Mouse (Mus musculus) splenic B cell, adult 2 months (primary cell): ENCODE data around the gene 4933428G20Rik.

Experiments used
- DNase-seq: peaks from one replicate; pipeline ENCODE4 v3.0.0-alpha.2; 2011; ENCODE audit warnings: low read depth, low spot score
- H3K27me3 ChIP-seq: 2 replicates; pipeline ENCODE4 v1.6.1; 2012; ENCODE audit warnings: mild to moderate bottlenecking, low read length, moderate library complexity, mixed read lengths; ENCODE audit not compliant: control insufficient read depth, poor library complexity, insufficient read depth, severe bottlenecking
- H3K36me3 ChIP-seq: 2 replicates; pipeline ENCODE4 v1.6.1; 2012; ENCODE audit warnings: mild to moderate bottlenecking, low read length, moderate library complexity, mixed read lengths; ENCODE audit not compliant: control insufficient read depth, poor library complexity, insufficient read depth, severe bottlenecking

Gene 4933428G20Rik

GRCm38 (mm10) chr11:97499865-97500719, at the start of gene 4933428G20Rik:
4933428G20Rik (minus strand) TSS chr11:97500340.
- DNase-seq = no peak
- no peaks in the 10 kb centered on the region for H3K36me3 ChIP-seq
- H3K27me3 ChIP-seq = no peaks in the 10 kb centered on the region

- no peak for DNase-seq
Observed at GRCm38 (mm10) chr11:97548757-97549156, 48.6 kb upstream of the 4933428G20Rik start.

GRCm38 (mm10) chr11:97547957-97548706, 48.0 kb upstream of the 4933428G20Rik start:
- Histone ChIP-seq H3K36me3 (no peaks in the 10 kb centered on the region), H3K27me3 (no peaks in the 10 kb centered on the region)
- DNase-seq = no peak

More at GRCm38 (mm10) chr11:97548757-97549156, 48.6 kb upstream of the 4933428G20Rik start:
- no peaks in the 10 kb centered on the region for H3K27me3 ChIP-seq
- H3K36me3 ChIP-seq = no peaks in the 10 kb centered on the region

GRCm38 (mm10) chr11:97546804-97547411, 46.8 kb upstream of the 4933428G20Rik start:
- H3K27me3 ChIP-seq = no peaks in the 10 kb centered on the region
- H3K36me3 ChIP-seq = no peaks in the 10 kb centered on the region
- no peak for DNase-seq

- Histone ChIP-seq H3K36me3 (no peaks in the 10 kb centered on the region), H3K27me3 (no peaks in the 10 kb centered on the region)
- no peak for DNase-seq
Observed at GRCm38 (mm10) chr11:97545808-97546560, 45.8 kb upstream of the 4933428G20Rik start.

- H3K36me3 ChIP-seq = no peaks in the 10 kb centered on the region
- no peaks in the 10 kb centered on the region for H3K27me3 ChIP-seq
- no peak for DNase-seq
Observed at GRCm38 (mm10) chr11:97543883-97544282, 43.7 kb upstream of the 4933428G20Rik start.

GRCm38 (mm10) chr11:97543181-97543733, 43.1 kb upstream of the 4933428G20Rik start:
- no peaks in the 10 kb centered on the region for H3K36me3 ChIP-seq
- H3K27me3 ChIP-seq = no peaks in the 10 kb centered on the region
- DNase-seq = no peak

DNA sequence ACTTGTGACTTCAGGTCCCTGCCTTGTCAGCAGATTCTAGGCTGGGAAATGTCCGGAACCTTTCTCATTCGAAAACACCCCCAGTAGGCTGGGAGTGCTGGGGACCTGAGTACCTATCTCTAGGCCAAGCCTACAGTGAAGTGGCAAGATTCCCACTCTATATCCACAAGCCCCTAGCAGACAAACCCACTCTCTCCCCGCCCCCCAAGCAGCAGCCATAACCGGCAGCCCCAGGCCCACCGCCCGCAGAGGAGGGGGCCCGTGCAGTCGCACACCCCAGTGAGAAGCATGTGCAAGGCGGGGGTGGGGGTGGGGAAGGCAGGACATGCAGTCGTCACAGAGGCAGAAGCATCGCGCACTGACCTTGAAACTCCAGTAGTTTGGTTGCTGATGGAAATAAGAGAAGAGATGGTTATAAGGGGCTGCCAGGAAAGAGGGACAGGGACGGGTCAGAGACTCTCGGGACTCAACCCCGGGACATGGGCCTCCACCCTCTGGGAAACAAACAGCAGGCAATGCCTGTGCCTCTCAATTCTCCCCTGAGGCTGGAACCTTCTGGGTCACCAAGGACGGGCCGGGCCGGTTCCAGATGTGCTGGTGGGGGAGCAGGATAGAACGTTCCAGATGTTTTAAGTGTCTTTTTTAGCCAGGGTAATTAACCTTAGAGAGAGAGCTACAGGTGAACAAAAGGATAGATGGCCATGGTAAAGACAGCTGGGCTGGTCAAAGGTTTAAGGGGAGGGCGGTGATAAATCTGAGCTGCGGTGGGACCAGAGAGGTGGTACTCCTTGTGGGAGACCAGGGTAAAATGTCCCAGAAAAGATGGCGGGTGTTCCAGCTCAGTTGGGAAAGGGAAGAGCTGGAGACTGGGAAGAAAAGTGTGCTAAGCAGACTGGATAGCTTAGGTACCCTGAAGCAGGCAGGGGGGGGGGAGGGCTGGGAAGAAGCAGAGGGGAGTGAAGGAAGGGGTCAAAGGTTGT, 42.3 kb upstream of the 4933428G20Rik start:
- Histone ChIP-seq H3K27me3 (no peaks in the 10 kb centered on the region), H3K36me3 (no peaks in the 10 kb centered on the region)
- no peak for DNase-seq

DNA sequence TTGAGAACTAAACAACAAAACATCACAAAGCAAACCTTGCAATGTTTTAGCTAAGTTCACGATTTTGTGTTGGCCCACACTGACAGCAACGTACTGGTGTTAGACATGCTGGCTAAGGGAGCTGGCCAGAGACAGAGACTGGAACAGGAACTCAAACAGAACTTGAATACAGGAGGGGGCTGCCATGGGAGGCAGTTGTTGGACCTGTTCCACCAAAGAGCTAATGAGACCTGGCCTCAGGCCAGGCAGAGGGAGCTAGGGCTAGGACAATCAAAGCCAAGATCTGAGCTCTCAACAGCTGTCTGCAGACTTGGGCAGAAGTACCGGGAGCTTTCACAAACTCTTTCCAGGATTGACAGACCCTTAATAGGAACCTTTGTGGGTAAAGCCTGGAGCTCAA, 40.5 kb upstream of the 4933428G20Rik start:
- no peak for DNase-seq
- no peaks in the 10 kb centered on the region for H3K36me3 ChIP-seq
- H3K27me3 ChIP-seq = no peaks in the 10 kb centered on the region; the same call in 1 of the 2 replicates

DNA sequence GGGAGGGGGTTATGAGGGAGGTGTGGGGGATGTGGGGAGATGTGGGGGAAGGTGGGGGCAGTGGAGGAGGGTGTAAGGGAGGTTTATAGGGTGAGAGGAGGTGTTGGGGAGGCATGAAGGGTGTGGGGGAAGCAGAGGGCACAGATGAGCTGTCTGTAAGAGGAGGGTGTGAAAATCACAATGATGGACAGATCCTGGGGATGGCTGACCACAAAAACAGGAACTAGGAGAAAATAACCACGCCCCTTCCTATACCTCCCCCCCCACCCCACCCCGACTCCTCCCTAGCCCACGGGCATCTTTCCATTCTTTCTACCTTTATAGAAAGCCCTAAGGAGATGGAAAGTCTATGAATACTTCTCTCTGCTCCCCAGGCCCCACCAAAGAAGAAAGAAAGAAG, 40.0 kb upstream of the 4933428G20Rik start:
- DNase-seq = no peak
- no peaks in the 10 kb centered on the region; the same call in 1 of the 2 replicates for H3K27me3 ChIP-seq
- no peaks in the 10 kb centered on the region for H3K36me3 ChIP-seq

DNA sequence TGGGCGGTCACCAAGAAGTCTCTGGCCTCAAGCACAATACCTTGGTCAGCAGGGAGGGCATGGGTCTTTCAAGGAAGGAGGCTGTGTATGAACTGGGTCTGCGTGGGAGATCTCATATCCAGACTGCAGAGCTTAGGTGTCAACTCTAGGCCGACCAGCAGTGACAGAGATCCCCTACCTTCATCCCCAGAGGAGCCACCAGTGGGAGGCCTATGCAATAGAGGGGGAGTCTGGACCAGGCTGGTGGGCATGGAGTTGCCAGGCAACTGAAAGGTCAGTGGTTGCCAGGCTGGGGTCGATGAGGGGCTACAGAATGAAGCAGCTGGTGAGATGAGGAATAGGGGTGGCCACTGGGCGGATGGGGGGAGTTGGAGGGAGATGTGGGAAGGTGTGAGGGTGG, 39.5 kb upstream of the 4933428G20Rik start:
- DNase-seq = no peak
- Histone ChIP-seq H3K27me3 (peaks cover 1% of the 10 kb centered on the region; the same call in 1 of the 2 replicates), H3K36me3 (no peaks in the 10 kb centered on the region)

DNA sequence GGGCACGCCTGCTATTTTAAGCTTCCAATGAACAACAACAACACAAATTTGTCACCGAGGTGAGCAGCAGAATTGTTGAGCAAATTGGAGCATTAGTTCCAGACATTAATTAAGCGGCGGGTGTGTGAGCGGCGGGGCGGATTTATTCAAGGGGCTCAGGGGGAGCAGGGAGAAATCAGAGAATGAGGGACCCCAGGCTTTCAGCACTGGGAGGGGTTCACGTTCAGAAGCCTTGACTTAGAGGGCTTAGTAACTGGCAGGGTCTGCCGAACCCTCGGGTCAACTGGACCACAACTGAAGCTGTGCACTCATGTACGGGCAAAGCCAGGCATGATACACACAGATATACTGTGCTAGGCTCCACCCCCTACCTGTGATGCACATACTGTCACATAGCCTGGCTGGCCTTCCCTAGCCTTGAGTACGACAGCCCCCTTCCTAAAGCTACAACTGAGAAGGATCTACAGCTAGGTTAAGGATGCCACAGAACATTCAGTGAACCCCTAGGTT, 37.5 kb upstream of the 4933428G20Rik start:
- Histone ChIP-seq H3K36me3 (no peaks in the 10 kb centered on the region), H3K27me3 (peaks cover 1% of the 10 kb centered on the region; the same call in 1 of the 2 replicates)
- no peak for DNase-seq
